Mouse (Mus musculus): ENCODE data around the gene Echdc3.

Gene Echdc3

GRCm38 (mm10) chr2:6212724-6213511 is at the start of gene Echdc3:
Gene Echdc3 (minus strand): TSS chr2:6213033.
- peak; percentile 94 for DNase-seq

GRCm38 (mm10) chr2:6261718-6262117 is 48.9 kb upstream of the Echdc3 start:
- DNase-seq: no peak

DNA sequence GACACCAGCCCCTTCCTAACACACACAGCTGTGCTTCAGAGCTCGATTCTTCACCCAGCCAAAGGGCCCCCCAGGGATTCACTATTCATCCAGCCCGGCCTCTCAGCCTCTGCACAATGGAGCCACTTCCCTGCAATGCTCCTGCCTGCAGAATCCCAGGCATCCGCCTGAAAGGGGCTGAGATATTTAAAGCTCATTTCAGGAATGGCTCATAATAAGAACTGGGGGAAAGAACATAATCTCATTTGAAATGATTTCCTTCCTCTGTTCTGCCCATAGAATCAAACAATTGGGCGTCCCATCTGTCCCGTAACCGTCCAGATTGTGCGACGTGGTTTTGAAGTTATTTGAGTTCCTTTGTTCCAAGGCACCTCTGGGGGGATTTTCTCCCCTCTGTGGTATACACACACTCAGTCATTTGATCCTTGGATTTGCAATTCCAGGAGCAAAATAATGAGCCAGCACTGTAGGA is 48.4 kb upstream of the Echdc3 start:
- DNase-seq: peak; percentile 55

DNA sequence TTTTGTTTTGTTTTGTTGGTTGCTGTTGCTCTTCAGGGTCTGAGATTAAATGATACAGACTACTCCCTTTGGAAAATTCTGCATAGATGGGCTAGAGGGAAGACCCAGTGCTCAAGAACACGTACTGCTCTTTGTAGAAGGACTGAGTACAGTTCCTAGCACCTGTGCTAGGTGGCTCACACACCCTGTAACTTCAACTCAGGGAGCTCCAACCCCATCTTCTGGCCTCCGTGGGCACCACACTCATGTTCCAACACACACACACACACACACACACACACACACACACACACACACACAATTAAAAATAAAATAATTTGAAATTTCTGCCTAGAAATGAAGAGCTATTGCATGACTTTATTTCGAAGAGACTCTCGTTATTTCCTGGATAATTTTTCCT is 47.8 kb upstream of the Echdc3 start:
- no peak for DNase-seq

- no peak for DNase-seq
Measured at GRCm38 (mm10) chr2:6259182-6259581, 46.3 kb upstream of the Echdc3 start.

GRCm38 (mm10) chr2:6258026-6258425 is 45.2 kb upstream of the Echdc3 start:
- no peak for DNase-seq

DNA sequence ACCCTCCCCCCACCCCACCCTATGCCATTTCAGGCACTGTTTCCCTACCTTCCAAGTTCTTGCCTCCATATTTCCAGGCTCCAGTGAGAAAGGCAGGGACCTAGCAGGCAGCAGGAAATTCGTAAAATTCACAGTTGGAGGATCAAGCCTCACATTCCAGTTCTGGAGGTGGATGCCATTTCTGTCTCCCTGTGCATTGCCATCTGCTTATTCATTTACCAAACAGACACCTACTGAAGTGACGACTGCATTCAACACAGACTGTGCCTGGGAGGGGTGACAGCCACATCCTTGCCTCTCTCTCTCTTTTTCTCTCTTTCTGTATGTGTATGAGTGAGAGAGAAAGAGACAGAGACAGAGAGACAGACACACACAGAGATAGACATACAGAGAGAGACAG is 44.3 kb upstream of the Echdc3 start:
- DNase-seq: no peak

GRCm38 (mm10) chr2:6255989-6256841 is 43.4 kb upstream of the Echdc3 start:
- DNase-seq: peak; percentile 51

- no peak for DNase-seq
Measured at GRCm38 (mm10) chr2:6255402-6255988, 42.7 kb upstream of the Echdc3 start.

DNA sequence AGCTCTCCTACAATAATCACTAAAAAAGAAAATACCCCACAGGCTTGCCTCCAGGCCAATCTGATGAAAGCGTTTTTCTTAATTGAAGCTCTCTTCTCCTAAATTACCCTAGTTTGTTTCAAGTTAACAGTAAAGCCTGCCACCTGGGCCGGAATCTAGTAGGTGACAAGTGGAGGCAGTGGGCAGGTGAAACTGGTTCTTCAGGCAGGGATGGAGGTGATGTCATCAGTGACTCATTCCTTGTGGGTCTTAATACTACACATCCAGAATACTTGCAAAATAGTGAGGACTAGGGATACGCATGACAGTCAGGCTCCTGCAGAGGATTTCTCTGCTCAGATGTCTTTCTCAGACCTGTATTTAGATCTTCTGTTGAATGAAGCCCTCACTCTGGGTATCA is 39.7 kb upstream of the Echdc3 start:
- no peak for DNase-seq

DNA sequence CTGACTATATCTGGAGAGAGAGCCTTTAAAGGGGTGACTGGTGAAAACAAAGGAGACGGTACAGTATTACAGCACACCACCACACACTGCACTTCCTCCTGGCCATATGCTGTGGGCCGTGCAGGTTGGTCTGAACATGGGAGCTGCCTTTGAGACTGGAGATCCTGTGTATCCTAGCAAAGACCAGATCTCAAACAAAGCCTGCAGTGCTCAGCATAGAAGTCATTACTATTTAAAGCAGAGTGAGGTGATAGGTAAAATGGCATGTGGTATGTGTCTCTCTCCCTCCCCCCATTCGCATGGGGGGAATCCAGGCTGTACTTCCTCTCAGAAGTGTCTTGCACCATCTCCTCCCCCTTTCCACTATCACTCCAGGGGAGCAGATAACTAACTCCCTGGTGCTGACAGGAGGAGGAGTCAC is 38.3 kb upstream of the Echdc3 start:
- DNase-seq: no peak

- no peak for DNase-seq
Measured at GRCm38 (mm10) chr2:6241446-6241845, 28.6 kb upstream of the Echdc3 start.

- no peak for DNase-seq
Measured at GRCm38 (mm10) chr2:6240072-6240471, 27.2 kb upstream of the Echdc3 start.

- no peak for DNase-seq
Measured at GRCm38 (mm10) chr2:6239333-6239732, 26.5 kb upstream of the Echdc3 start.

DNA sequence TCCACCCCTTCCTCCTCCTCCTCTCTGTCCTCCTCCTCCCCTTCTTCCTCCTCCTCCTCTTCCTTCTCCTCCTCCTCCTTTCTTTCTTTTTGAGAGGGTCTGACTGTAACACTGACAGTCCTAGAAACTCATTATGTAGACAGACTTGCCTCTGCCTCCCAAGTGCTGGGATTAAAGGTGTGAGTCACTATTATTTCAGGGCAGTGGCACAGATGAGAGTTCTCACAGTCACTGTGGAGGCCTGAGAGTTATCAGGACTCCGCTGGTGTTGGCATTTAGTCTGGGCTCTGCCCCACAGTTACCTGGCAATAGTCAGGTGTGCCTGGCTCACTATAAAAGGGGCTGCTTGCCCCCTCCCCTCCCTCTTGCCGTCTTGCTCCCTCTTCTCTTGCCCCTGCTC is 25.8 kb upstream of the Echdc3 start:
- no peak for DNase-seq

- no peak for DNase-seq
Measured at GRCm38 (mm10) chr2:6238244-6238643, 25.4 kb upstream of the Echdc3 start.

- DNase-seq: no peak
Measured at GRCm38 (mm10) chr2:6233353-6233752, 20.5 kb upstream of the Echdc3 start.

DNA sequence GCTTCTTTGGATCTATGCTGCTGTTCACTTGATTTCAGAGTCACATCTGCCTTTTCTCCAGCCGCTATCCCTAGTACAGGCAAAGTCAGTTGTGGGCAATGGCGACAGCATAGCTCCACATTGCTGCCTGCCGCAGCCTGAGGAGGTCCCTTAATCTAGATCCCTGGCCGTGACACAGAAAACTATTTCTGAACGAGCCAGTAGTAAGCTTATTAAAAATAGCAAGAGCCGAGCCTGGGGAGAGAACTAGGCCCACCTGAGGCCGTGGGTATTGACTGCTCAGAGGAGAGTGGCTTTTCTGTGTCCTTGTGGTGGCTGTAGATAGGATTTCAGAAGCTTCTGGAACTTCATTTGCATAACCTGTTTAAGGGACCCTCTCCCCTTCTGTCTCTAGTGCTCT is 19.9 kb upstream of the Echdc3 start:
- DNase-seq: no peak

DNA sequence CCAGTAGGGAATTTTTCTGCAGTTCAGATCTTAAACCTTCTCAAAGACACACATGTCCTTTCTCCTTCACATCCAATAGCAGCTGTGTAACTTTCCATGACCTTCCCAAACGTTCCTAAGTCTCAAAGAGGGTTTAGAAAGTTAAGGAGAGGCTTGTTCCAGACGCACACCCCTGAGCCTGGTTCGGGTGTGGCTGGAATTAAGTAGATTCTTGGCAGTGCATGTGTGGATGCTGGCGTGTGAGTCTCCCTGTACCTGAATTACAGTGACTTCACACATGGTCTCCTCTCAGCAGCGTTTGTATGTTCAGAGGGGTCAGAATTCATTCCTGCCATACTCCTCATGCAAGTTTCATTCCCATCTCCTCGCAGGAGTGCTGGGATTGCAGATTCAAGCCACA is 18.0 kb upstream of the Echdc3 start:
- no peak for DNase-seq

GRCm38 (mm10) chr2:6229597-6230290 is 16.9 kb upstream of the Echdc3 start:
- no peak for DNase-seq

- DNase-seq: no peak
Measured at GRCm38 (mm10) chr2:6227059-6227445, 14.2 kb upstream of the Echdc3 start.

- DNase-seq: peak; percentile 52
Measured at GRCm38 (mm10) chr2:6226361-6227058, 13.7 kb upstream of the Echdc3 start.

All from kidney, postnatal 10 days (tissue).